Mouse (Mus musculus) T-helper 1 cell (primary cell): ENCODE results near the gene Ankrd12.

ENCODE experiments used
- in situ Hi-C: fragments of 300-600 bp; cut with MboI, MseI; formaldehyde crosslinking; loops from one replicate; pipeline ENCODE4 v1.15.1; 2025; ENCODE audit warnings: high pct_unique_total_duplicates

The Ankrd12 gene

DNA sequence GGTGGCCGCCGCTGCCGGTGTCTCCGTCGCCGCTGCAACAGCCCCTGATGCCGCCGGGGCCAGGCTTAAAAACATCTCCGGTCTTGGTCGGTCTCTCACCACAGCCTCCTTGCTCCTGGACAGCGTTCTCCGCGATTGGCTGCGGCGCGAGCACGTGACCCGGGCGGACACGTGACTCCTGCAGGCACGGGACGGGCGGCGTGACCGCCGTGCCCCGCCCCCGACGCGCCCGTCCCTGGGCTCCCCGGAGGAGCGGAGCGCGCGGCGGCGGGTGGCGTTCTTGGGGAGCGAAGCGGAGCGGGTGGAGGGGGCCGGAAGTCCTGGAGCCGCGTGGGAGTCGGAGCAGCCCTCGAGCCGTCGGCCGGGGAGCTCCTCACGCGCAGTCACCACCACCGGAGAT is at the start of gene Ankrd12:
TSS of gene Ankrd12 (minus strand) at position 156 of the 400 bp plus-strand sequence.
- in situ Hi-C loops = no loop called here

DNA sequence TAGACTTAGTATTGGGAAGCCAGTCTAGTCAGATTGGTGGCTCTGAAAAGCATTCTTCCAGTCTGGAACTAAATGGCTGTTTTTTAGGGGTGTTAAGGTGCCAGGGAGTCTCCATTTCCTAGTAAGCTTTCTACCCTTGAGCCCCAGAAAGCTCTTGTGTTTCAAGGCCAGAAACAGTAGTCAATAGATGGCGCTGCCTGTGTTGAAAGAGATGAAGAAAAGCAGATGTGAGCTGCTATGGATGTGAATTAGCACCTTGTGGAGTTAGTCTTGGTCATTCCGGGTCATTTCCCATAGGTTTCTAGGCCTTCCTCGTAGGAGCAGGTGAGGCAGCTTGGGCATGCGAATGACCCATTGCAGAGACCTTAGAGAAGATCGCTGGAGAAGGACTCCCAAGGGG is 48.3 kb upstream of the Ankrd12 start:
- in situ Hi-C loops = no loop called here

DNA sequence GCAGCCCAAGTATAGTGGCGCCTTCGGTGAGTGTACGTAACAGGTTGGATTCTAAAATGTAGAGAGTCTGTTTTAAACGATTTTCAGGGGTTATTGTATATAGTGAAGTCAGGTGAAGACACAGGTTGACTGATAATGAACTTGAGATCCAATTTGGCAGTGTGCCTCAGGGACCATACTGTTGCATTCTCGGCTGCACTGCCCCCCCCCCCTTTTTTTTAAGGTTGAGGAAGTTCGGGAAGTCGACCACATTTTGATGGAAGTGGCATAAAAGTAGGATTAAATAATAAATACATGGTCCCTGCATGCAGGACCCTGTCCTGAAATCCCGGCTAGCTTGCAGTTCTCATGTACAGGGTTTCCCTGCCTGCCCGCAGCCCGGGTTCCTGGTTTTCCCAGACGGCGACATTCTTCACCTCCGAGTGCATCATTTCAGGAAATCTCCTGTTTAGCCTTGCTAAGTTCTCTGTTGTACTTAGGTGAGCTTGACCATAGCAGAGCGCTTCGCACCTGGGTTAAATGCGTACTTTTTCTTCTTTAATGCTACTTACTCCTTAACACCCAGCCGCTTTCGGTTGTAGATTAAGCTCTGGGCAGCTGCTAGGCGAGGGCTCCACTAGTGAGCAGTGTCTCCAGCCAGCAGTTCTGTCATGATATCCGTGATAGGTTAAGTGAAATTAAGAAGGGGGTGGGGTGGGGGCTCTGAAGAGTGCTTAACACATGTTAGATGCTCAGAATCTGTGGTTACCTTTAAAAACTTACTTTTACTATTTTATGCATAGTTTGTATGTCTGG is 47.1 kb upstream of the Ankrd12 start:
- in situ Hi-C loops = loop anchor here (25.0 kb wide), 1 partner anchor 512 kb away; the partner anchor contains the start of gene Vapa

DNA sequence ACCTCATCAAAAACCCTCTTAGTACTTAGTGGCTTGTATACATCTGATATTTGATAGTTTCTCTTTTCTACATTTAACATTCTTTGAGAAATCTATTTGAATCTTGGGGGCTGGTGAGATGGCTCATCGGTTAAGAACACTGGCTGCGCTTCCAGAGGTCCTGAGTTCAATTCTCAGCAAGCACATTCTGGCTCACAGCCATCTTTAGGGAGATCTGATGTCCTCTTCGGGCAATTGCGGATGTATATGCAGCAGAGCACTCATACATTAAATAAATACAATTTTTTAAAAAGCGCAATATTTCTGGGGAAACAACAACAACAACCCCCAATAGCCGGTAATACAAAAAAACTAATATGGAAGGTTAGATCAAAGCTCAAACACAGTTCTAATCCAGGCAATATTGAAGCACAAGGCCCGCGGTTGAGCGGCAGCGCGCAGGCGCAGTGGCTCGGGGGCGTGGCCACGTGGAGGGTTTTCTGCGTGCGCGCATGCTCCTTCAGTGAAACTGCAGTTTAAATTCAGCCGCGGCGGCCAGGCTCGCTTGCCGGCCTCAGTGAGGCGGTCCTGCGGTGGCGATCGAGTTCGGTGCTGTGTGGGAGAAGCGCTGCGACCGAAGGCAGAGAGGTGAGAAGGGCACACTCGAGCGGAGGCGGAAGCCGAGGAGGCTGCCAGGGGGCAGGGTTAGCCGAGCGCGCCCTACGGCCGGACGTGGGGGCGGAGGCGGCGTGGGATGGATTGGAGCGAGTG is 46.4 kb upstream of the Ankrd12 start, which contains the start of gene Ddx11:
TSS of gene Ddx11 (plus strand) at position 455 of the 750 bp plus-strand sequence.
- in situ Hi-C loops = loop anchor here (25.0 kb wide), 1 partner anchor 511 kb away; the partner anchor contains the start of gene Vapa

DNA sequence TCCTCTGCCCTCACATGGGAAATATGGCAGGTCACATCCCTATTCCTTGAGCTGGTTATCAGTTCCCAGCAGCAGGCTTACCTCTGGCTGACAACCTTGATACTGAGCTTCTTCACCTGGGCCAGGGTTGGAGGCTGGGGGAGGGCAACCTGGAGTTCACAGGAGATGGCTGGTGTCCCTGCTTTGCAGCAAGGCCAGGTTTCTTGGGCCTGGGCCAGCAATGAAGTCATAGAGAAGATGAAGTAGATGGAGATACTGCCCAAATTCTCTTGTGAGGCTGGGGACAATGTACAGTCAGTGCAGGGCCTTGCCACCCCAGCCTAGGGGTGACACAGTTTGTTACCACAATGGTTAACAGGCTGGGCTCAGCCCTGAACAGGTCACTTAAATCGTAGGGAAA is 43.8 kb upstream of the Ankrd12 start:
- in situ Hi-C loops = loop anchor here (25.0 kb wide), 1 partner anchor 508 kb away; the partner anchor contains the start of gene Vapa

DNA sequence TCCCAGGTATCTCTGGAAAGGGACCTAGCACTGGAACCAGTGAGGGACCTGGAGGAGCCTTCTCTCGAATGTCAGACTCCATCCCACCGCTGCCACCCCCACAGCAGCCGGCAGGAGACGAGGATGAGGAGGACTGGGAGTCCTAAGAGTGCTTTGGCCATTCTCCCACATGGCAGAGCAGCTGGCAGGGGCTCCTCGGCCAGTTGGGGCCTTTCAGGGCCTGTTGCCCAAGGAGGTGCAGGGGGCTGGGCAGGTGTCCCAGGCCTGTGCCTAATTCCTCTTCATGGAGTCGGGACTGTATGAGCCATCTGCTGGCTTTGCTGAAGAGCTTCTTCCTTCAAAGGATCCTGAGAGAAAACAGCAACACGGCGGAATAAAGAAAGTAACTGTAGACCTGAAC is 42.1 kb upstream of the Ankrd12 start:
- in situ Hi-C loops = loop anchor here (25.0 kb wide), 1 partner anchor 507 kb away; the partner anchor contains the start of gene Vapa

DNA sequence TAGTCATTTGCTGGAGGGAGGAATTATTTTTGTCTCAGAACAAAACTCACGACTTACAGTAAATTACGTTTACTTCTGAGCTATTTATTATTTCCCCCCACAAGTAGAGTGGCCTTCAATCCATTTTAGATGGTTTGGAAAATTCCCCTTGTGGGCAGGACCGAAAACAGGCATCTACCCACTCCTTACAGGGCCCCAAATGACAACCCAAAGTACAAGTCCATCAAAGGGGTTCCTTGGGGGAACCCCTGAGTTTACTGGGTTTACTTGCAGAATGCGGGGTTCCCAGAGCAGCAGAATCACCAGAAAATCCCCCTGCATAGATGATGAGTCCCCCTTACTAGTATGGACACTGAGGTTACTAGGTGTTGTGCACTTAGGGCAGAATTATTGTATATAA is 35.3 kb upstream of the Ankrd12 start:
- in situ Hi-C loops = loop anchor here (5.0 to 25.0 kb wide), 2 partner anchors 240 to 500 kb away; partner anchors contain the start of gene Vapa

DNA sequence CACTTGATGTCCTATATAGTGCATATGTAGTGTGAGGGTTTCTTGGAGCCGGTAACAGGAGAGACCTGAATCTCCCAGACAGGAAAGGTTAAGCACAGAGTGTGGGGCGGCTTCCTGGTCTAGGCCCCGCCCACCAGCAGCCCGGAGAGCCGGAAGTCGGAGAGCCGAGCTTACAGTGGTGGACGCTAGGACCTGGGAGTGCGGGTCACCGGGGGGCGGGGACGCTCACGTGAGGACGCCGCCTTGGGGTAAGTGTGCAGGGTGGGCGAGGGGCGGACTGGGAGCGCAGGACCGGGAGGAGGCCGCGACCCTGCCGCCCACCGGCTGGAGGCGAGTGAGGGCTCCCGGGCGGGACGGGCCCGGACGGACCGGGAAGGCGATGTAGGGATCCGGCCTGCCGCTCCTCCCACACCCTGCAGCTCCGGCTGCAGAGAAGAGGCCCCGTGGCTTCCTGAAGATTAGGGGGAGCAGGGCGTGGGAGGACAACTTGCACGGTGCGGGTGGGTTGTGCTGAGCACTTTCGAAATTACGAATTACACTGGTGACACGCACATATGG is 34.6 kb upstream of the Ankrd12 start, which contains the start of gene Washc1:
TSS of gene Washc1 (plus strand) at position 144 of the 558 bp plus-strand sequence.
- in situ Hi-C loops = loop anchor here (5.0 to 25.0 kb wide), 2 partner anchors 239 to 499 kb away; partner anchors contain the start of gene Vapa

DNA sequence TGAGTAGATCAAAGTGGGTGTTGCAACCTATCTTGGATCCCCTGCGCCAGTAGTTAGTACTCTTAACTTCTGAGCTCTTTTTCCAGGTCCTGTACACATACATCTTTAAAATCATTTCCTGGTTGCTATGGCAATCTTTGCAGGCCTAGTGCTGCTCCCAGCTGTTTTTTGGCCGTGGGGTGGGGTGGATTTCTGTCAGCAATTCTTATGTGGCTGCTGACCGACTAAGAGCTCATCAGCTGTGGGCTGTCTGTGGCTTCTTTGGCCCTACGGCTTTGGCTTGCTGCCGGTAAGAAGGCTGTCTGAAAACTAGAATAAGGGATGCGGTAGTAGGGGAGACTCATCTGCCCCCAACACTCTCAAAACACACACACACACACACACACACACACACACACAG is 33.9 kb upstream of the Ankrd12 start:
- in situ Hi-C loops = loop anchor here (5.0 to 25.0 kb wide), 2 partner anchors 238 to 498 kb away; partner anchors contain the start of gene Vapa

DNA sequence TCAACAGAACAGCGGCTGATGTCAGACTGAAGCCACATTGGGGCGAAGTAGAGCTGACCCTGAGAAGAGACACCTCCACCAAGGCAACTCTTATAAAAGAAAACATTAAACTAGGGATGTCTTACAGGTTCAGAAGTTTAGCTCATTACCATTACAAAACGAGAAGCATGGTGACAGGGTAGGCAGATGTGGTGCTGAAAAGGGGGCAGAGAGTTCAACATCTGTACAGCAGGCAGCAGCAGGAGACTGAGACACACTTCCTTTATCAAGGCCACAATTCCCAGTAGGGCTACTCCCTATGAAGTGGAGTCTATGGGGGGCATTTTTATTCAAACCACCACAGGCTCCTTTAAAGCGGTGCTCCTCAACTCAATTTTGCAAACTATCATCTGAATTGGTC is 31.3 kb upstream of the Ankrd12 start:
- in situ Hi-C loops = loop anchor here (25.0 kb wide), 1 partner anchor 496 kb away; the partner anchor contains the start of gene Vapa

DNA sequence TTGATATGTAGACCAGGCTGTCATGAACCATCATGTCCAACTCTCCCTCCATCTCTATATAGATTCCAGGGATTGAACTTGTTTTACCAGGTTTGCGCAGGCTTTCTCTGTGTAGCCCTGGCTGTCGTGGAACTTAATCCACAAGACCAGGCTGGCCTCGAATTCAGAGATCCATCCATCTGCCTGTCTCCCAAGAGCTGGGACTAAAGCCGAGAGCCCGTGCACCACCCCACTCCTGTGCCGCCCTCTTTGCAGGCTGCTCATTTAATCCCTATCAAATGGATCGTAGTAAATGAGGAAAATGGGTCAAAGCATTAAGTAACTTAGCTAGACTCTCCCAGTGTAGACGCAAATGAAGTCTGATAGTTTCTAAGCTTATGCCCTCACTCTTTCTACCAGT is 30.6 kb upstream of the Ankrd12 start:
- in situ Hi-C loops = loop anchor here (25.0 kb wide), 1 partner anchor 495 kb away; the partner anchor contains the start of gene Vapa

DNA sequence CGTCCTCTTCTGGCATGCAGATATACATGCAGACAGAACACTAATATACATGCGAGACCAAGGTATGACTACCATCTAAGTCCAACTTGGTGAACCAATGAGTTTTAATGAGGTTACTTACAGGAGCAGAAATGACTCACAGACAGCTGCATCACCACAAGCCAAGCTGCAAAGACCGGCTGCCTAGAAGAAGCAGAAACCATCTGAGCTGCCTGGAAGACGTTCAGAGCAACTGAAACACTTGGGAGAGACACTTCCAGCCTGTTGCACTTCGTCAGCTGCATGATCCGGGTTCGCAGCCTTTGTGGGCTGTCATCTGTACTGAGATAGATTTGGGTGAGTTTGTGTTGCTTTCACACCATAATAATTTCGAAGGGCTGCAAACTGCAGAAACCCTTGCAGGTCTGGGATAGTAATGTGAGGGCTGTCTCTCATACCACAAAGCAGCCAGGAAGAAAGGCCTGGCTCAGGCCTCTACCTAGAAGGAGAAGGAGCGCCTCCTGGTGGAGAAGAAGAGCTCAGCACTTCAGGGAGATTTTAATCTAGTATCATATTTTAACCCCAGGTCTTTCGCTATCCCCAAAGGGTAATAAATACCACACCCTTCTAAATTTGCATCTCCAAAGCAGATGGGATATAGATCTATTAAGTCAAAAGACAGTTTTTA is 29.8 kb upstream of the Ankrd12 start:
- in situ Hi-C loops = loop anchor here (25.0 kb wide), 1 partner anchor 494 kb away; the partner anchor contains the start of gene Vapa

DNA sequence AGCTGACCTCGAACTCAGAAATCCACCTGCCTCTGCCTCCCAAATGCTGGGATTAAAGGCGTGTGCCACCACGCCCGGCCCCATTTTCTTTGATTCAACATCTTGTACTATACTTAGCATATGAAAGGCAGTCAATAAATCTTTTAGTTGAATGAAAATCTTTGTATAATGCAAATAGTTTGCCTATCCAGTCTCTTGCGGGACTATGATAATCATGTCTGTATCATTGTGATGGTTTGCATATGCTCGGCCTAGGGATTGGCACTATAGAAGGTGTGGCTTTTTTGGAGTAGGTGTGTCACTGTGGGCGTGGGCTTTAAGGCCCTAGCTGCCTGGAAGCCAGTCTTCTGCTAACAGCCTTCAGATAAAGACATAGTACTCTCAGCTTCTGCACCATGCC is 27.2 kb upstream of the Ankrd12 start:
- in situ Hi-C loops = loop anchor here (25.0 kb wide), 1 partner anchor 492 kb away; the partner anchor contains the start of gene Vapa

DNA sequence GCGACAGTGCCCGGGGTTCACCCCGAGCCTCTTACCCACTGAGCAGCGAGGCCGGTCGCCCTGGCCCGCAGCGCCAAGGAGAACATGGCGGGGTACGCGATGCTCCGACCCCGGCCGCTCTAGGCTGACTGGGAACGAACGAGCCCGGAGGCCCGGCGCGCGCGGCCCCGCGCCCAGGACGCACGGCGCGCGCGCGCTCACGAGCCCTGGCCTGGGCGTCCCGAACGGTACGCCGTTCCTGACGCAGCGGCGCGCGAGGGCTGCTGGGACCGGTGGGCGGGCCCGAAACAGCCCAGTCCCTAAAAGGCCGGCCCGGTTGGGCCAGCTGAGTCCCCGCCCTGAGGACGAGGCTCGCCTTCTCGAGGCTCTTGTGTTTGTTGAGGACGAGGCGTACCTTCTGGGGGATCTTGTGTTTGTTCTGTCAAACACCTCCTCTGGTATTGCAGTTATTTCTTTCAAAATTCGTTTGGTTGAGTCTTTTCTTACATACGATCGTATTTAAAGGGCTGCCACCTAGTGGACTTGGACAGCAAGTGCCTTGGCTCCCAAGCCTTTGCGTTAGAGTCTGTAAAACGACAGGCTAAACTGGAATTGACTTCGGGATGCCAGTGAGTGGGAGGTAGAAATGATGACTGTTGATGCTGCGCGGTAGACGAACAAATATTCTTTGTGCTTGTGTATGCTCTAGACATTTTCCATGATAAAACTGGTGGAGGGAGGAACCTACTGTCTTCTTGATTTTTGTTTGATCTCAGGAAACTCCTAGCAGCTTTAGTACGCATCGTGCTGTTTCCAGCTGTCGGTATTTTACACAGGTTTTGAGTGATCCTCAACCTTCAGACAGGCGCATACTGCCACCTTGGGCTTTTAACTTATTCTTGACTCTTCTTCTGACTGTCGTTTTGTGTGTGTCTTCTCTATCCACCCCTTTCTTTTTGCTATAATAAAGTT is 24.8 kb upstream of the Ankrd12 start, which contains the start of gene Ndufv2:
TSS of gene Ndufv2 (minus strand) at position 180 of the 951 bp plus-strand sequence.
- in situ Hi-C loops = loop anchor here (25.0 kb wide), 1 partner anchor 489 kb away; the partner anchor contains the start of gene Vapa

DNA sequence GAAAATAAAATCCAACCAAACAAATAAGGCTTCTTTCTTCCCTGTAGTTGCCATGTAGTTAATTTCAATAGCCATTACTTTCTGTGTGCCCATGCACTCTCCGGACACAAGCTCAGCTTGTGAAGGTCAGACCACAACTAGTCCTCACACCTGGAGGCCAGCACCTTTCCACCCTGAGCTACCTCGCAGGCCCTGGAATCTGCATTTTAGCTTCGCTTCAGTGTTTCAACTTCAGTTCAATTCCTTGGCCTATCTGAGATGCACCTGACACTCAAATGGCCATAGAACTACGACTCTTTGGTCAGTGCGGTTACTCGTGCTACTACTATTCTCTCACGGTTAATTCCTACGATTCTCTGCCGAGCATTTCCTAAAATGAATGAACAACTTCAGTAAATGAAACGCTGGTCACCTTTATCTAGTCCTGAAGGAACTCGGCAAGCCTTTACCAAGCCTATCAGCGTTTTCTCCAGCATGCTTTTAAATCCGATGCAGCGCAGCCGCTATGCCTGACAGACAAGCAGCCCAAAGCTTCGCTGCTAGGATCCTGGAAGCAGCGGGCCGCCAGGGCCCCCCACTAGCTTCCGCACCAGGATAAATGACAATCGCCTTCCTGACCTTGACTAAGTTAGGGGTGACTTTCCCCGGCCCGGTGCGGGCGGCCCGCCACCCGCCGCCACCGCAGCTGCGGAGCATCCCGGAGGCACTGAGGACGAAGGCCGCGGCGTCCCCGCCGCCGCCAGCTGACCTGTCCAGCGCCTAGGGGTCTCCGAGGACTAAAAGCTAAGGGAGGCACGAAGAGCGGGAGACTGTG is 23.9 kb upstream of the Ankrd12 start:
- in situ Hi-C loops = loop anchor here (25.0 kb wide), 1 partner anchor 488 kb away; the partner anchor contains the start of gene Vapa

DNA sequence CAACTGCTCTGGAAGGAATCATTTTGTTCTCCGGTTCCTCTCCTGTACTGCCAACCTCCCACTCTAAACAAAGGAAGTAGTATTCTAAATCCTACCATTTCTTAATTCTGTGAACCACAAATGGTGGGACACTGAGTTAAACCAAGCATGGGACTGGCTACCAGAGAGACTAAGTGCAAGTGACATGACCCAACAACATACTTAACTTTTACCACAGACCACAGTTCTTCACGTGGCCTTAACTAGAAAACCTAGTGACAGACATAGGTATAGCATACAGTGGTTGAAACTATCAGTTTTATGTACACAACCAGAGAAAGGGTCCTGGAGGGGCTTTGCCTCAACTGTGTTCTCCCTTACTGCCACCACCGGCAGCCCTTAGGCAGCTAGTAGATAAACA is 15.8 kb upstream of the Ankrd12 start:
- in situ Hi-C loops = no loop called here

DNA sequence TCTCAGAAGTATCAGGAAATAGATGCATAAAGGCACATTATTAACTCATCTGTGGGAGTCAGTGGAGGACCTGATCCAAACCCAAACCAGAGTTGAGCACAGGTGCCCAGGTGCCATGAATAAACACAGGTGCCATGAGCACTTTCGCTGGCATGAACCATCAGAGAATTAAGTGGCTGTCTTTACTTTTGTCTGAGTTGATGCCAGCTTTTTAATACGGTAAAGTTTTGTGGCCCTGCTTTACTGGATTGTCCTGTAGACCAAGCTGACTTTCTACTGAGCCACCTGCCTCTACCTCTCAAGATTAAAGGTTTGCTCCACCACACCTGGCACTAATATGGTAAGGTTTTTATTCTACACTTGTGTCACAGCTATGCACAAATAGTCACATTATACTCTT is 15.2 kb upstream of the Ankrd12 start:
- in situ Hi-C loops = no loop called here

DNA sequence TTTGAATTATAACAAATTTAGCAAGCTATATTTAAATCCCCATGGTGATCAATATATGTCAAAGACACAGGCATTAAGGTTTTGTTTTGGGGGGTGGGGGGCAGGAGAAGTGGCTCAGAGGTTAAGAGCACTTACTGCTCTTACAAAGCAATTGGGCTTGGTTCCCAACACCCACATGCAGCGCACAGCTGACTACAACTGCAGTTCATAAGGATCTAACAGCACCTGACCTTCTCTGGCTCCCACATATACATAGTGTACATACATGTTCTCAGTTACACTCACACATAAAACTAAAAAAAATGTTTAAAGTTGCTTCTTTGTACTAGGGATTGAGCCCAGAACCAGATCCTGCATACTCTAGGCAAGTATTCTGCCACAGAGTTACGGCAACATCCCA is 14.5 kb upstream of the Ankrd12 start:
- in situ Hi-C loops = no loop called here

DNA sequence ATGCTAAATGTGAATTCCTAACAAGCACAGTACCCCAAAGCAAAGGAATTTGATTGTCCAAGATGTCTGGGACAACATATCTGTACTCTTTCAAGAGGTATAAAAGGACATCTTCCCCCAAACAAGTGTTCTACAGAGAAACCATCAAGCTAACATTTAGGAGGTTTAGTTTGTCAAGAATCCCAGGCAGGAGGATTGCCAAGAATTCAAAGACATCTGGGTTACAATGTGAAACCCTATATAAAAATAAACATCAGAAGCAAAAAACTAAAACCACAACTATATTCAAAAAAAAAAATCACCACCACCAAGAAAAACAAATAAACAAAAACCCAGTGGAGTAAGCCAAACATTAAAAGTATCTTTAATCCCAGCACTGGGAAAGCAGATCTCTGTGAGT is 13.4 kb upstream of the Ankrd12 start:
- in situ Hi-C loops = no loop called here
